Mouse (Mus musculus) E14TG2a.4 (cell line): ENCODE measurements around the gene 5730522E02Rik.

Experiments used
- CTCF ChIP-seq: conservative IDR thresholded peaks from 2 replicates; pipeline ENCODE4 v1.5.1; 2014; ENCODE audit warnings: low read length
- NANOG ChIP-seq: IDR thresholded peaks from 2 replicates; pipeline ENCODE4 v1.6.1; 2014; ENCODE audit warnings: borderline replicate concordance, low read length, mixed read lengths

- TF ChIP-seq CTCF, result peak; percentile 56
- no peak for TF ChIP-seq NANOG
Measured at GRCm38 (mm10) chr11:26125923-26126322, 84.6 kb downstream of the 5730522E02Rik start.
